Mouse (Mus musculus): Measurements from ENCODE around the gene Insig2. TPM values are rescaled to one million over a fixed set of nuclear protein-coding genes. Genes with fewer than 3 reads are reported as not detected.
A peak's percentile ranks its signal among the peaks of the same experiment; 100 is the strongest.

Gene Insig2
- polyA plus RNA-seq, 1 experiment, result 37.0 TPM

GRCm38 (mm10) chr1:121275961-121276506 lies 56.4 kb downstream of the Insig2 start:
- no peak for DNase-seq (ENCODE audit: low read depth)
- TF ChIP-seq CTCF (IDR thresholded peaks at IDR 0.05; ENCODE audit: borderline replicate concordance, extremely low read depth, insufficient read depth, insufficient read length), result no peak
- no peak for TF ChIP-seq POLR2A (IDR thresholded peaks at IDR 0.05; ENCODE audit: borderline replicate concordance, extremely low read depth, insufficient read depth, insufficient read length, poor library complexity, severe bottlenecking)

GRCm38 (mm10) chr1:121260171-121260741 lies 72.1 kb downstream of the Insig2 start:
- TF ChIP-seq POLR2A (IDR thresholded peaks at IDR 0.05; ENCODE audit: borderline replicate concordance, extremely low read depth, insufficient read depth, insufficient read length, poor library complexity, severe bottlenecking) (no peak), CTCF (IDR thresholded peaks at IDR 0.05; ENCODE audit: borderline replicate concordance, extremely low read depth, insufficient read depth, insufficient read length) (no peak)
- peak; percentile 44 for DNase-seq (ENCODE audit: low read depth)

Other genes with a start within 250 kb of the Insig2 start
- gene Ccdc93, start 98.5 kb upstream of the Insig2 start, polyA plus RNA-seq (2012; rRNA removed), result 17.0 and 18.7 TPM in 2 replicates
- 0.55 and 0.88 TPM in 2 replicates for gene Htr5b, start 195.9 kb upstream of the Insig2 start, polyA plus RNA-seq (2012; rRNA removed)
- 54.0 and 59.4 TPM in 2 replicates for gene Ddx18, start 235.4 kb upstream of the Insig2 start, polyA plus RNA-seq (2012; rRNA removed)